Mouse (Mus musculus): ENCODE data around the gene Gcgr.

GRCm38 (mm10) chr11:120555260-120555659 lies 24.8 kb downstream of the Gcgr start:
- TF ChIP-seq SIN3A (IDR thresholded peaks at IDR 0.05; ENCODE audit: low read length) (no peak), CTCF (IDR thresholded peaks at IDR 0.05 in 2 of 3, conservative IDR thresholded peaks at IDR 0.05 in 1 of 3; ENCODE audit: control insufficient read depth in 1 of 3, insufficient read depth in 1 of 3, low read depth in 2 of 3, low read length in 3 of 3, poor library complexity in 1 of 3, severe bottlenecking in 1 of 3) (no peak), GABPA (IDR thresholded peaks at IDR 0.05; ENCODE audit: low read depth, low read length) (no peak), MEF2A (IDR thresholded peaks at IDR 0.05; ENCODE audit: extremely low read depth, insufficient replicate concordance, low read depth, low read length, poor library complexity, severe bottlenecking) (no peak), E2F4 (IDR thresholded peaks at IDR 0.05; ENCODE audit: borderline replicate concordance, low read depth, low read length) (no peak), USF2 (IDR thresholded peaks at IDR 0.05; ENCODE audit: borderline replicate concordance in 1 of 2, insufficient read depth in 1 of 2, low read depth in 1 of 2, low read length in 2 of 2) (no peak), POLR2A (IDR thresholded peaks at IDR 0.05; ENCODE audit: control insufficient read depth in 1 of 2, insufficient read depth in 1 of 2, low read depth in 1 of 2, low read length in 2 of 2, poor library complexity in 1 of 2) (no peak)

Data from MEL (cell line).